Mouse (Mus musculus): ENCODE data around the gene 2310030G06Rik.

DNA sequence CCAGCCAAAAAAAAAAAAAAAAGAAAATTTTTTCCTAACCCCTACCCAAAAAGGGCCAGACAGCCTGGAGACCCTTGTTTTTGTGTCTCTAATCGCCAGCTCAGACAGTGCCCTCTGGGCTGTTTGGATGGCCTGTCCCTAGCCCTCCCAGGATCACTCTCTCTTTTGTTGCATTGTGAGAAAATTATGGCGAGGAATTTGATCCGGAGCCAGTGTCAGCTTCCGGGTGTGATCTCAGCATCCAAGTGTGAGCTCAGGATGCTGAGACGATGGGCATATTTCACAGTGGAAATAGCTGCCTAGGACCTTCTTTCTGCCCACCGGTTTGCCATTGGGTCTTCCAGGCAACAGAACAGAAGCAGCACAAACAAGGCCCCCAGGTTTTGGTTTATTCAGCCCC, 4.4 kb upstream of the 2310030G06Rik start:
- TF ChIP-seq EP300 (IDR thresholded peaks at IDR 0.05; ENCODE audit: low read depth) (no peak), CTCF (IDR thresholded peaks at IDR 0.05; ENCODE audit: low read depth) (no peak)

Measured in liver, embryonic 14.5 days (tissue).